Mouse (Mus musculus) ES-Bruce4 (cell line): ENCODE measurements around the gene Selplg. TPM values are rescaled to one million over a fixed set of nuclear protein-coding genes. Genes with fewer than 3 reads are reported as not detected.
"Not testable (repeated sequence)": the region's sequence is repeated elsewhere in the genome, so short reads cannot be mapped to it uniquely, and the experiment has no call there.

ENCODE experiments used
- H3K27ac ChIP-seq: 2 replicates; pipeline ENCODE4 v1.5.1; 2012; ENCODE audit warnings: low read length, inconsistent platforms; ENCODE audit not compliant: insufficient read depth
- H3K27me3 ChIP-seq: 2 replicates; pipeline ENCODE4 v1.6.1; 2012; ENCODE audit warnings: mild to moderate bottlenecking, low read length, inconsistent platforms; ENCODE audit not compliant: control insufficient read depth, poor library complexity, insufficient read depth, severe bottlenecking
- H3K36me3 ChIP-seq: 2 replicates; pipeline ENCODE4 v1.6.1; 2012; ENCODE audit warnings: inconsistent platforms, mild to moderate bottlenecking, low read length, moderate library complexity; ENCODE audit not compliant: control insufficient read depth, poor library complexity, insufficient read depth, severe bottlenecking
- H3K4me1 ChIP-seq: one replicate; pipeline ENCODE4 v1.8.1; 2011; ENCODE audit warnings: low read length; ENCODE audit not compliant: control insufficient read depth, insufficient read depth
- H3K4me3 ChIP-seq: 2 replicates; pipeline ENCODE4 v1.5.1; 2011; ENCODE audit warnings: low read depth, mild to moderate bottlenecking, low read length
- H3K9ac ChIP-seq: 2 replicates; pipeline ENCODE4 v1.6.1; 2012; ENCODE audit warnings: low read depth, mild to moderate bottlenecking, inconsistent platforms; ENCODE audit not compliant: poor library complexity, severe bottlenecking
- H3K9me3 ChIP-seq: replicated peaks from 2 replicates; pipeline ENCODE4 v1.6.1; 2012; ENCODE audit warnings: mild to moderate bottlenecking, low read length, inconsistent platforms; ENCODE audit not compliant: control insufficient read depth, poor library complexity, insufficient read depth, severe bottlenecking
- CTCF ChIP-seq: IDR thresholded peaks from one replicate; pipeline ENCODE4 v1.8.1; 2011; ENCODE audit warnings: low read depth, low read length
- EP300 ChIP-seq: IDR thresholded peaks from 2 replicates; pipeline ENCODE4 v1.6.1; 2011; ENCODE audit warnings: low read depth, low read length; ENCODE audit not compliant: insufficient read depth
- POLR2A ChIP-seq: IDR thresholded peaks from one replicate; pipeline ENCODE4 v1.8.1; 2011; ENCODE audit warnings: low read length; ENCODE audit not compliant: insufficient read depth
- polyA plus RNA-seq: library from polyadenylated mRNA; stranded (reverse); fragments of >200 nt; gene quantifications from 2 replicates; pipeline ENCODE4 v1.2.4, GENCODE M21; 2011; ENCODE audit warnings: low read depth; ENCODE audit not compliant: missing spikeins, insufficient read depth, insufficient read length

The Selplg gene
- polyA plus RNA-seq, 1 experiment, result 0.72 TPM

DNA sequence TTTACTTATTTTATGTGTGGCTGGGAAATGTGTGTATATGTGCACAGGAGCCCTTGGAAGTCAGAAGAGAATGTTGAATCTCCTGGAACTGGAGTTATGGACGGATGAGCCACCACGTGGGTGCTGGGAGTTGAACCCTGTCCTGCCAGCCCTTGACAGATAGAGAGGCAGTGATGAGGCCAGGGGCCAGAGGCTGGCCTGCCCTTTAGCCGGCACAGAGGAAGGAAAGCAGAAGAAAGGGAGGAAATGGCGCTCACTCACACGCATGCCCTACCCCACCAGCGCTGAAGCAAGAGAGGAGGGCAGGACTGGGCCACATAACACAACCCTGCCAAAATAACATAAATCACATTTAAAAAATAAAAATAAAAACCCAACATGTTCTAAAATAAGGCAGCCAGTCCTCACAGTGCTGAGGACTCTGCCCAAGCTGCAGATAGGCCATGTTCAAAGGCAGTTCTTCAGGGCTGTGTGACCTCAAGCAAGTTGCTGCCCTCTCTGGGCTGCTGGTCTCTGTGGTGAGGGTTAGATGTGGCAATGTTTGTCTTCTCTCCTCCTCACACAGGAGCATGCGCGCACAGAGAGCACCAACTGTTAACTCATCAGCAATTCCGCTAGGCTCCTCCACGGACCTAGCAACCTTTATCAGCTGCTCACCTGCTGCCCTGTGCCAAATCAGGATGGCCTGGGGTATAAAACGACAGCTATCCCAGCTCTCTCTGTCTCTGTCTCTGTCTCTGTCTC, 41.8 kb downstream of the Selplg start:
- no peaks in the 10 kb centered on the region for H3K27me3 ChIP-seq
- H3K9me3 ChIP-seq, result no peaks in the 10 kb centered on the region
- no peak overlapping the region for H3K9ac ChIP-seq
- no peaks in the 10 kb centered on the region for H3K36me3 ChIP-seq
- H3K4me1 ChIP-seq, result no peaks in the 10 kb centered on the region
- H3K4me3 ChIP-seq, result no peak overlapping the region
- TF ChIP-seq EP300 (no peak), CTCF (no peak), POLR2A (no peak)
- H3K27ac ChIP-seq, result no peak overlapping the region

GRCm38 (mm10) chr5:113789075-113789788, 43.2 kb downstream of the Selplg start:
- Histone ChIP-seq H3K36me3 (no peaks in the 10 kb centered on the region), H3K27me3 (no peaks in the 10 kb centered on the region), H3K4me3 (no peak overlapping the region), H3K9ac (no peak overlapping the region), H3K27ac (no peak overlapping the region), H3K4me1 (no peaks in the 10 kb centered on the region), H3K9me3 (no peaks in the 10 kb centered on the region)
- no peak for TF ChIP-seq CTCF
- no peak for TF ChIP-seq POLR2A
- TF ChIP-seq EP300, result no peak

- TF ChIP-seq POLR2A, result no peak
- no peak for TF ChIP-seq EP300
- no peak for TF ChIP-seq CTCF
- H3K9ac ChIP-seq, result no peak overlapping the region
- H3K4me1 ChIP-seq, result no peaks in the 10 kb centered on the region
- no peaks in the 10 kb centered on the region for H3K27me3 ChIP-seq
- H3K4me3 ChIP-seq, result no peak overlapping the region
- no peak overlapping the region for H3K27ac ChIP-seq
- H3K36me3 ChIP-seq, result no peaks in the 10 kb centered on the region
- no peaks in the 10 kb centered on the region for H3K9me3 ChIP-seq
Observed at GRCm38 (mm10) chr5:113788645-113789044, 43.8 kb downstream of the Selplg start.

DNA sequence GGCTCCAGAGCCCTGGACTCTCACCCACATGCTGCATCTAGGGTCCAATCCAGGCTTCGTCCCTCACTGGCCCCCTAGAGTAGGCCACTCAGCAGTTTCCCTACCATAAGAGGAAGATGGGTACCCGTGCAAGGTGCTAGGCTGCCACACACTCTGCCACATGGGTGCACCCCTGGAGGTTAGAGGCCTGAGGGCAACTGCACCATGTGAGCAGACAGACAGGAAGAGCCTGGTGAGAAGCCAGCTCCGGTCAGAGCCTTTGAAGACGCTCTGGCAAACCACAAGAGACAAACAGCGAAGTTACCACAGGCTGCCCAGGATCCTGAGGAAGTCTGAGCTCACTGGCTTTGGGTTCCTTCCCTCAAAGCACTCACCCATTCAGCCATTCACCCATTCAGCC, 45.5 kb downstream of the Selplg start:
- TF ChIP-seq POLR2A (no peak), CTCF (no peak), EP300 (no peak)
- Histone ChIP-seq H3K27me3 (no peaks in the 10 kb centered on the region), H3K4me1 (no peaks in the 10 kb centered on the region), H3K4me3 (no peak overlapping the region), H3K9ac (no peak overlapping the region), H3K9me3 (no peaks in the 10 kb centered on the region), H3K27ac (no peak overlapping the region), H3K36me3 (no peaks in the 10 kb centered on the region)

GRCm38 (mm10) chr5:113784104-113784503, 48.3 kb downstream of the Selplg start:
- H3K27ac ChIP-seq, H3K4me3 ChIP-seq, H3K36me3 ChIP-seq, H3K4me1 ChIP-seq, H3K27me3 ChIP-seq, H3K9me3 ChIP-seq, H3K9ac ChIP-seq: not testable (repeated sequence)

GRCm38 (mm10) chr5:113783581-113784001, 48.9 kb downstream of the Selplg start:
- TF ChIP-seq EP300, result no peak
- no peak for TF ChIP-seq CTCF
- TF ChIP-seq POLR2A, result no peak
- Histone ChIP-seq H3K9me3 (no peaks in the 10 kb centered on the region), H3K9ac (no peak overlapping the region), H3K27me3 (no peaks in the 10 kb centered on the region), H3K27ac (no peak overlapping the region), H3K4me1 (no peaks in the 10 kb centered on the region), H3K4me3 (no peak overlapping the region), H3K36me3 (no peaks in the 10 kb centered on the region)
